Mouse (Mus musculus): ENCODE measurements around the gene Gm10352. TPM values are rescaled to one million over a fixed set of nuclear protein-coding genes. Genes with fewer than 3 reads are reported as not detected.
"Not testable (repeated sequence)": the region's sequence is repeated elsewhere in the genome, so short reads cannot be mapped to it uniquely, and the experiment has no call there.

Gene Gm10352
- polyA plus RNA-seq (2014; fragmentation: Nextera tagmentation; extraction: Ambion mirVana), result 0.25 TPM in 1 of 2 replicates, not detected in the other

DNA sequence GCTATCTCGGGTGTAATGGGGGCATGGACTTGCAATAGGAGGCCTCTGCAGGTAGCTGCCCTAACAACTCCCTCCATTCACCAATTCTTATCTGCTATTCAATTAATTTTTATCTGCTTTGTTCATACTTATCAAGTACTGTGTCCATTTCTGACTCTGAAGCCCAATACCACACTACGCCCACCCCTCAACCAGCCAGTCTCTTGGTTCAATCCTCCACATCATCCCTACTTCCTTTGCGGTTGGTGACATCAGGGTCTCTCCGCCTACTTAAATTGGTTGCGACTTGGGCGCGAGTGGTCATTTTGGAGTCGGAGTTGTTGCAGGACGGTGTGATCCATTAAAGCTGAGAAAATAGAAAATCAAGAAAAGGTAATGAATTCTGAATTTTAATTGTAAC, at the start of gene Gm10352:
Gm10352 (plus strand) TSS at position 301 of the 400 bp plus-strand sequence.
- H3K4me1 ChIP-seq (replicated peaks; ENCODE audit: control insufficient read depth, insufficient read depth, low read length); H3K4me2 ChIP-seq (ENCODE audit: low read depth, low read length, severe bottlenecking); H3K27me3 ChIP-seq (ENCODE audit: control insufficient read depth, insufficient read depth, low read length); DNase-seq (ENCODE audit: low spot score); H3K36me3 ChIP-seq (ENCODE audit: control insufficient read depth, insufficient read depth, low read length); H3K4me3 ChIP-seq (ENCODE audit: low read depth, low read length); H3K9me3 ChIP-seq (ENCODE audit: control insufficient read depth, low read length); H3K27ac ChIP-seq (ENCODE audit: low read depth, low read length); H3K9ac ChIP-seq (ENCODE audit: low read length); ATAC-seq (replicated peaks; ENCODE audit: low FRiP score): not testable (repeated sequence)
- no CpG with 5 or more reads among the region's 9 CpGs for WGBS

DNA sequence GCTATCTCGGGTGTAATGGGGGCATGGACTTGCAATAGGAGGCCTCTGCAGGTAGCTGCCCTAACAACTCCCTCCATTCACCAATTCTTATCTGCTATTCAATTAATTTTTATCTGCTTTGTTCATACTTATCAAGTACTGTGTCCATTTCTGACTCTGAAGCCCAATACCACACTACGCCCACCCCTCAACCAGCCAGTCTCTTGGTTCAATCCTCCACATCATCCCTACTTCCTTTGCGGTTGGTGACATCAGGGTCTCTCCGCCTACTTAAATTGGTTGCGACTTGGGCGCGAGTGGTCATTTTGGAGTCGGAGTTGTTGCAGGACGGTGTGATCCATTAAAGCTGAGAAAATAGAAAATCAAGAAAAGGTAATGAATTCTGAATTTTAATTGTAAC, 31.5 kb downstream of the Gm10352 start, which contains the start of gene Gm29289:
Gm29289 (plus strand) TSS at position 301 of the 400 bp plus-strand sequence.
- not testable (repeated sequence) for DNase-seq (ENCODE audit: low spot score); H3K9me3 ChIP-seq (ENCODE audit: control insufficient read depth, low read length); H3K36me3 ChIP-seq (ENCODE audit: control insufficient read depth, insufficient read depth, low read length); H3K4me1 ChIP-seq (replicated peaks; ENCODE audit: control insufficient read depth, insufficient read depth, low read length); H3K27ac ChIP-seq (ENCODE audit: low read depth, low read length); ATAC-seq (replicated peaks; ENCODE audit: low FRiP score); H3K4me2 ChIP-seq (ENCODE audit: low read depth, low read length, severe bottlenecking); H3K4me3 ChIP-seq (ENCODE audit: low read depth, low read length); H3K9ac ChIP-seq (ENCODE audit: low read length); H3K27me3 ChIP-seq (ENCODE audit: control insufficient read depth, insufficient read depth, low read length)
- no CpG with 5 or more reads among the region's 9 CpGs for WGBS

Other genes starting within 250 kb of the Gm10352 start
- not detected in 2 replicates for gene Sry, start 237.3 kb upstream of the Gm10352 start, polyA plus RNA-seq (2014; fragmentation: Nextera tagmentation; extraction: Ambion mirVana)
- gene H2al2b, start 180.3 kb upstream of the Gm10352 start, polyA plus RNA-seq (2014; fragmentation: Nextera tagmentation; extraction: Ambion mirVana), result not detected in 2 replicates
- not detected in 2 replicates for gene Gm4064, start 104.8 kb upstream of the Gm10352 start, polyA plus RNA-seq (2014; fragmentation: Nextera tagmentation; extraction: Ambion mirVana)
- not detected in 2 replicates for gene Rbmy, start 70.3 kb upstream of the Gm10352 start, polyA plus RNA-seq (2014; fragmentation: Nextera tagmentation; extraction: Ambion mirVana)
- not detected in 2 replicates for gene Gm10256, start 70.3 kb upstream of the Gm10352 start, polyA plus RNA-seq (2014; fragmentation: Nextera tagmentation; extraction: Ambion mirVana)
- gene Gm29289, start 31.6 kb downstream of the Gm10352 start, polyA plus RNA-seq (2014; fragmentation: Nextera tagmentation; extraction: Ambion mirVana), result not detected in 2 replicates

Measured in forebrain, embryonic 11.5 days (tissue).